Mouse (Mus musculus) ES-E14 (cell line): Measurements from ENCODE around the gene Sema3f. TPM values are rescaled to one million over a fixed set of nuclear protein-coding genes. Genes with fewer than 3 reads are reported as not detected.

Experiments used
- DNase-seq: peaks from one replicate; pipeline ENCODE4 v3.0.0-alpha.2; 2013; ENCODE audit warnings: low read depth, low spot score
- H3K27ac ChIP-seq: 2 replicates; pipeline ENCODE4 v1.5.1; 2012; ENCODE audit warnings: low read depth, mild to moderate bottlenecking, low read length, moderate library complexity, mixed read lengths; ENCODE audit not compliant: poor library complexity, insufficient read depth, severe bottlenecking
- H3K36me3 ChIP-seq: 2 replicates; pipeline ENCODE4 v1.6.1; 2012; ENCODE audit warnings: mild to moderate bottlenecking, low read length, moderate library complexity, mixed read lengths; ENCODE audit not compliant: control insufficient read depth, poor library complexity, insufficient read depth, severe bottlenecking
- H3K4me1 ChIP-seq, 2 experiments: fragments of 150-350 bp in 1 of 2; sonication (generic) in 1 of 2; 2 replicates each; pipeline ENCODE4 v1.6.1; 2012; ENCODE audit warnings: low read length in 2 of 2, mild to moderate bottlenecking in 1 of 2, mixed read lengths in 1 of 2; ENCODE audit not compliant: control insufficient read depth in 2 of 2, insufficient read depth in 2 of 2, poor library complexity in 1 of 2
- H3K4me3 ChIP-seq, 2 experiments: fragments of 150-350 bp in 1 of 2; sonication (generic) in 1 of 2; 2 replicates each; pipeline ENCODE4 v1.5.1; 2012; ENCODE audit warnings: low read length in 2 of 2, low read depth in 1 of 2, mild to moderate bottlenecking in 1 of 2, mixed read lengths in 1 of 2; ENCODE audit not compliant: insufficient read depth in 1 of 2, poor library complexity in 1 of 2, severe bottlenecking in 1 of 2
- H3K9ac ChIP-seq: 2 replicates; pipeline ENCODE4 v1.6.1; 2012; ENCODE audit warnings: low read depth, mild to moderate bottlenecking, low read length, mixed read lengths; ENCODE audit not compliant: poor library complexity, insufficient read depth, severe bottlenecking
- H3K9me3 ChIP-seq: fragments of 150-350 bp; sonication (generic); 2 replicates; pipeline ENCODE4 v1.6.1; 2012; ENCODE audit warnings: low read depth, mild to moderate bottlenecking, low read length; ENCODE audit not compliant: control insufficient read depth, insufficient read depth
- CHD2 ChIP-seq: IDR thresholded peaks from 2 replicates; pipeline ENCODE4 v1.6.1; 2014; ENCODE audit warnings: mild to moderate bottlenecking, low read depth, low read length, inconsistent platforms
- HCFC1 ChIP-seq: IDR thresholded peaks from 2 replicates; pipeline ENCODE4 v1.6.1; 2012; ENCODE audit warnings: low read length, inconsistent platforms, borderline replicate concordance; ENCODE audit not compliant: insufficient read depth
- MAFK ChIP-seq: IDR thresholded peaks from 2 replicates; pipeline ENCODE4 v1.6.1; 2014; ENCODE audit warnings: mild to moderate bottlenecking, low read depth, low read length, inconsistent platforms; ENCODE audit not compliant: insufficient read depth
- ZC3H11A ChIP-seq: IDR thresholded peaks from 2 replicates; pipeline ENCODE4 v1.6.1; 2012; ENCODE audit warnings: low read depth, mild to moderate bottlenecking, inconsistent platforms, low read length, borderline replicate concordance
- ZNF384 ChIP-seq: IDR thresholded peaks from 2 replicates; pipeline ENCODE4 v1.6.1; 2012; ENCODE audit warnings: low read depth, low read length, inconsistent platforms
- in situ Hi-C, 2 experiments: fragments of 600-800 bp; cut with MboI; formaldehyde crosslinking; loops; one replicate each; pipeline ENCODE4 v1.15.1; 2025; ENCODE audit warnings: low sequenced_read_pairs in 2 of 2, inconsistent platforms in 1 of 2; ENCODE audit not compliant: unreplicated experiment in 2 of 2
- total RNA-seq: library from RNA; depleted of rRNA; stranded (reverse); fragments of 300-350 nt; gene quantifications from 2 replicates; pipeline ENCODE4 v1.2.3, GENCODE M21; 2012

Sema3f gene
- total RNA-seq, 1 experiment = 11.6 TPM

- no peak overlapping the region for H3K4me3 ChIP-seq
- TF ChIP-seq ZNF384 = no peak
- no peak for TF ChIP-seq ZC3H11A
- TF ChIP-seq HCFC1 = no peak
- no peak for TF ChIP-seq CHD2
- TF ChIP-seq MAFK = no peak
- no peak for DNase-seq
- H3K9me3 ChIP-seq = no peaks in the 10 kb centered on the region
- no peak overlapping the region for H3K9ac ChIP-seq
- H3K4me1 ChIP-seq = peaks cover 5 to 32% of the 10 kb centered on the region in 2 experiments; a peak in 2 of 4 replicates
- in situ Hi-C loops = no loop called here
- H3K36me3 ChIP-seq = peaks cover 6% of the 10 kb centered on the region; the same call in 1 of the 2 replicates
- no peak overlapping the region for H3K27ac ChIP-seq
Observed at GRCm38 (mm10) chr9:107696845-107697610, 13.2 kb downstream of the Sema3f start.

- no peak for DNase-seq
- H3K4me1 ChIP-seq = peaks cover 5 to 33% of the 10 kb centered on the region in 2 experiments; a peak in 2 of 4 replicates
- no peaks in the 10 kb centered on the region for H3K9me3 ChIP-seq
- TF ChIP-seq ZC3H11A = no peak
- TF ChIP-seq ZNF384 = no peak
- TF ChIP-seq HCFC1 = no peak
- no peak for TF ChIP-seq MAFK
- TF ChIP-seq CHD2 = no peak
- in situ Hi-C loops = no loop called here
- no peak overlapping the region for H3K4me3 ChIP-seq
- H3K36me3 ChIP-seq = peaks cover 6% of the 10 kb centered on the region; the same call in 1 of the 2 replicates
- H3K9ac ChIP-seq = no peak overlapping the region
- H3K27ac ChIP-seq = no peak overlapping the region
Observed at GRCm38 (mm10) chr9:107696106-107696479, 14.2 kb downstream of the Sema3f start.

GRCm38 (mm10) chr9:107695441-107696105, 14.7 kb downstream of the Sema3f start:
- no peak overlapping the region for H3K9ac ChIP-seq
- no peaks in the 10 kb centered on the region for H3K9me3 ChIP-seq
- no peak overlapping the region for H3K4me3 ChIP-seq
- H3K4me1 ChIP-seq = peaks cover 5 to 33% of the 10 kb centered on the region in 2 experiments; a peak in 2 of 4 replicates
- peaks cover 8% of the 10 kb centered on the region; the same call in 1 of the 2 replicates for H3K36me3 ChIP-seq
- TF ChIP-seq CHD2 (no peak), ZC3H11A (no peak), HCFC1 (no peak), MAFK (no peak), ZNF384 (no peak)
- in situ Hi-C loops = no loop called here
- DNase-seq = no peak
- no peak overlapping the region for H3K27ac ChIP-seq

- DNase-seq = no peak
- H3K36me3 ChIP-seq = peaks cover 8% of the 10 kb centered on the region; the same call in 1 of the 2 replicates
- peaks cover 5 to 33% of the 10 kb centered on the region in 2 experiments; a peak in 2 of 4 replicates for H3K4me1 ChIP-seq
- H3K9me3 ChIP-seq = no peaks in the 10 kb centered on the region
- in situ Hi-C loops = no loop called here
- TF ChIP-seq ZNF384 (no peak), CHD2 (no peak), HCFC1 (no peak), ZC3H11A (no peak), MAFK (no peak)
- H3K9ac ChIP-seq = no peak overlapping the region
- no peak overlapping the region for H3K27ac ChIP-seq
- no peak overlapping the region for H3K4me3 ChIP-seq
Observed at GRCm38 (mm10) chr9:107694627-107695026, 15.6 kb downstream of the Sema3f start.
